Mouse (Mus musculus) hindbrain, embryonic 16.5 days (tissue): ENCODE data around the gene Jam2. TPM values are rescaled to one million over a fixed set of nuclear protein-coding genes. Genes with fewer than 3 reads are reported as not detected.

Experiments used
- ATAC-seq: fragments of 200-750 bp; cut with Nextera tagmentation; 2 replicates; pipeline ENCODE4 v1.8.0; 2017; ENCODE audit warnings: moderate TSS enrichment, moderate library complexity
- H3K27ac ChIP-seq: fragments of 300-500 bp; sonication (generic); 2 replicates; pipeline ENCODE4 v1.5.1; 2014; ENCODE audit warnings: low read depth, mild to moderate bottlenecking, control low read depth, low read length, moderate library complexity
- H3K27me3 ChIP-seq: fragments of 300-500 bp; sonication (generic); replicated peaks from 2 replicates; pipeline ENCODE4 v1.6.1; 2014; ENCODE audit warnings: low read length; ENCODE audit not compliant: control insufficient read depth, insufficient read depth
- H3K36me3 ChIP-seq: fragments of 300-500 bp; sonication (generic); 2 replicates; pipeline ENCODE4 v1.6.1; 2014; ENCODE audit warnings: mild to moderate bottlenecking, low read length, moderate library complexity, mixed read lengths; ENCODE audit not compliant: control insufficient read depth, insufficient read depth
- H3K4me1 ChIP-seq: fragments of 300-500 bp; sonication (generic); 2 replicates; pipeline ENCODE4 v1.6.1; 2014; ENCODE audit warnings: low read depth, low read length; ENCODE audit not compliant: control insufficient read depth, insufficient read depth
- H3K4me2 ChIP-seq: fragments of 300-500 bp; sonication (generic); 2 replicates; pipeline ENCODE4 v1.6.1; 2014; ENCODE audit warnings: mild to moderate bottlenecking, low read length, control low read depth, moderate library complexity
- H3K4me3 ChIP-seq: fragments of 300-500 bp; sonication (generic); 2 replicates; pipeline ENCODE4 v1.5.1; 2014; ENCODE audit warnings: mild to moderate bottlenecking, low read length, control low read depth, moderate library complexity
- H3K9ac ChIP-seq: fragments of 300-500 bp; sonication (generic); 2 replicates; pipeline ENCODE4 v1.6.1; 2014; ENCODE audit warnings: low read depth, mild to moderate bottlenecking, control low read depth, low read length, moderate library complexity
- H3K9me3 ChIP-seq: fragments of 300-500 bp; sonication (generic); 2 replicates; pipeline ENCODE4 v1.6.1; 2014; ENCODE audit warnings: mild to moderate bottlenecking, low read length, moderate library complexity; ENCODE audit not compliant: control insufficient read depth
- WGBS: fragments of 180-500 bp; shearing (Covaris S2); extraction: QIAGEN DNeasy Blood & Tissue Kit; methylation state at CpG from one replicate; pipeline ENCODE4 v1.1.7; 2014; 5-methylcytosine and 5-hydroxymethylcytosine counted together
- polyA plus RNA-seq: library from polyadenylated mRNA; unstranded; fragments of >200 nt; fragmentation: Nextera tagmentation; extraction: Ambion mirVana; gene quantifications from 2 replicates; pipeline ENCODE4 v1.2.1, GENCODE M21; 2015

Jam2 gene
- polyA plus RNA-seq: 22.2 and 25.7 TPM in 2 replicates

- peak; percentile 94 for ATAC-seq
- under 1% methylated on average over 40 of the region's 43 CpGs for WGBS
Measured at GRCm38 (mm10) chr16:84774003-84774703, at the start of gene Jam2. Jam2 (plus strand) TSS chr16:84774123.

GRCm38 (mm10) chr16:84734806-84735165 is 39.1 kb upstream of the Jam2 start:
- Histone ChIP-seq H3K4me3 (peak overlapping the region; percentile 70), H3K9ac (peak overlapping the region; percentile 80), H3K27me3 (no peaks in the 10 kb centered on the region; the same call in 1 of the 2 replicates), H3K4me1 (peaks cover 9% of the 10 kb centered on the region), H3K9me3 (no peaks in the 10 kb centered on the region), H3K27ac (peak overlapping the region; percentile 70; the same call in 1 of the 2 replicates), H3K36me3 (peaks cover 10% of the 10 kb centered on the region), H3K4me2 (peak overlapping the region; percentile 72)
- WGBS: under 1% methylated on average over 15 of the region's 15 CpGs
- ATAC-seq: peak; percentile 74

More at GRCm38 (mm10) chr16:84774003-84774703, at the start of gene Jam2:
- Histone ChIP-seq H3K27me3 (no peaks in the 10 kb centered on the region), H3K4me2 (peak within 1 kb of the TSS; percentile 99), H3K27ac (peak within 1 kb of the TSS; percentile 93), H3K4me1 (peaks cover 4% of the 10 kb centered on the region; the same call in 1 of the 2 replicates), H3K36me3 (no peaks in the 10 kb centered on the region), H3K9me3 (no peaks in the 10 kb centered on the region), H3K9ac (peak within 1 kb of the TSS; percentile 78), H3K4me3 (peak within 1 kb of the TSS; percentile 77)

GRCm38 (mm10) chr16:84735166-84736105 is 38.5 kb upstream of the Jam2 start, which contains the start of gene Mrpl39:
Mrpl39 (minus strand) TSS chr16:84735742.
- Histone ChIP-seq H3K27me3 (no peaks in the 10 kb centered on the region; the same call in 1 of the 2 replicates), H3K4me3 (peak within 1 kb of the TSS; percentile 70), H3K36me3 (peaks cover 10% of the 10 kb centered on the region), H3K4me1 (peaks cover 9% of the 10 kb centered on the region), H3K4me2 (peak within 1 kb of the TSS; percentile 72), H3K27ac (peak within 1 kb of the TSS; percentile 75), H3K9ac (peak within 1 kb of the TSS; percentile 80), H3K9me3 (no peaks in the 10 kb centered on the region)
- peak; percentile 100 for ATAC-seq
- under 1% methylated on average over 56 of the region's 66 CpGs for WGBS

- H3K9ac ChIP-seq: no peak overlapping the region
- no peak for ATAC-seq
- 81% methylated on average over 3 of the region's 3 CpGs for WGBS
- no peak overlapping the region for H3K4me3 ChIP-seq
- H3K4me2 ChIP-seq: no peak overlapping the region
- peaks cover 9% of the 10 kb centered on the region for H3K4me1 ChIP-seq
- H3K27me3 ChIP-seq: no peaks in the 10 kb centered on the region; the same call in 1 of the 2 replicates
- H3K36me3 ChIP-seq: no peaks in the 10 kb centered on the region
- H3K9me3 ChIP-seq: no peaks in the 10 kb centered on the region
- H3K27ac ChIP-seq: no peak overlapping the region
Measured at GRCm38 (mm10) chr16:84737358-84737757, 36.6 kb upstream of the Jam2 start.

- Histone ChIP-seq H3K9me3 (no peaks in the 10 kb centered on the region), H3K4me2 (no peak overlapping the region), H3K27ac (no peak overlapping the region), H3K27me3 (no peaks in the 10 kb centered on the region), H3K36me3 (no peaks in the 10 kb centered on the region), H3K4me1 (no peaks in the 10 kb centered on the region), H3K9ac (no peak overlapping the region), H3K4me3 (no peak overlapping the region)
- WGBS: 54% methylated on average over 10 of the region's 10 CpGs
- ATAC-seq: no peak
Measured at GRCm38 (mm10) chr16:84744703-84745490, 29.0 kb upstream of the Jam2 start.

- no peak for ATAC-seq
- Histone ChIP-seq H3K4me2 (no peak overlapping the region), H3K4me1 (no peaks in the 10 kb centered on the region), H3K4me3 (no peak overlapping the region), H3K27ac (no peak overlapping the region), H3K36me3 (no peaks in the 10 kb centered on the region), H3K9me3 (no peaks in the 10 kb centered on the region), H3K27me3 (no peaks in the 10 kb centered on the region), H3K9ac (no peak overlapping the region)
- 71% methylated on average over 6 of the region's 6 CpGs for WGBS
Measured at GRCm38 (mm10) chr16:84745721-84746306, 28.1 kb upstream of the Jam2 start.

- H3K4me1 ChIP-seq: no peaks in the 10 kb centered on the region; the same call in 1 of the 2 replicates
- ATAC-seq: no peak
- H3K9ac ChIP-seq: no peak overlapping the region
- no peak overlapping the region for H3K27ac ChIP-seq
- no peak overlapping the region for H3K4me3 ChIP-seq
- no peaks in the 10 kb centered on the region for H3K27me3 ChIP-seq
- H3K9me3 ChIP-seq: no peaks in the 10 kb centered on the region
- 90% methylated on average over 8 of the region's 8 CpGs for WGBS
- no peaks in the 10 kb centered on the region for H3K36me3 ChIP-seq
- H3K4me2 ChIP-seq: no peak overlapping the region
Measured at GRCm38 (mm10) chr16:84767956-84768355, 6.0 kb upstream of the Jam2 start.

- no peak for ATAC-seq
- Histone ChIP-seq H3K36me3 (no peaks in the 10 kb centered on the region), H3K4me3 (no peak overlapping the region), H3K9me3 (no peaks in the 10 kb centered on the region), H3K4me1 (peaks cover 4% of the 10 kb centered on the region; the same call in 1 of the 2 replicates), H3K4me2 (no peak overlapping the region), H3K27me3 (no peaks in the 10 kb centered on the region), H3K9ac (no peak overlapping the region), H3K27ac (no peak overlapping the region)
- WGBS: 38% methylated on average over 4 of the region's 4 CpGs
Measured at GRCm38 (mm10) chr16:84769182-84769581, 4.7 kb upstream of the Jam2 start.
